12 mouse cellular contexts compared by ENCODE assay signal in the genomic region with DNA sequence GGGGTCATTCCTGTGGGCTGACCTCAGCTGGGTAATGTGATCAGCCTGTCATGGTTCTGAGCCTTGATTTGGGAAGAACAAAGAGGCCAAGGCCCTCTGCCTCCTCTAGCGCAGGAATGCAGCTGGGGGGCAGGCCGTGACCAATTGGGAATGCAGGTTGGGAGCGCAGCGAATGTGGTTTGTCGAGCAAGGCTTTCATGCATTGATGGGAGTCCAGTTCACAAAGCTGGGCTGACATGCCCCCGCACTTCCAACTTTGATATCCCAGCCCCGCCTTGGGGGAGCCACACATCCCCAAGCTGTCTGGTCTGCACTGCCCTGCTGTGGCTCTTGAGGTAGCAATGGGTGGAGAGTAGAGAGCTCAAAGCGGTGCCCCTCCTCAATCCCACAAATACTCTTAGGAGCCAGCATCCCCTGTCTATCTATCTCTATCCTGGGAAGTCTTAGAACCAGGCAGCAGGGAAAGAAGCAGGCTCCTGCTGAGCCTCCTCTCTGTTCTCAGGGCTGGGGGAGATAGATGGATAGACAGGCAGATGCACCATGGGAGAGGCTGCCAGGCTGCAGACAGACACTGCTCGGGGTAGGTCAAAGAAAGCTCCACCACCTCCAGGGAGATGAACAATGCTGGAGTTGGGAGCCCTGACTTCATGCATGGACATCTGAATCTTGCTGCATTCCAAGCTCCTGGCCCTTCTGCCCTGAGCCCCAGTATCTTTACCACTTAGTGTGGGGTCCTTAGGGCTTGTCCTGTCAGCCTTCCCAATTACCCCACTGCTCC. TPM values are rescaled to one million over a fixed set of nuclear protein-coding genes. Genes with fewer than 3 reads are reported as not detected.
DNase-seq lines count a peak whose midpoint lies in the region; ATAC-seq lines count a peak whose summit lies in the region.
"Had no signal": no experiment of that assay in that cellular context is flagged by ENCODE, and none has a peak within 500 bp of the region (broad histone marks: within the 10 kb centered on the region; RNA-seq: fewer than 3 reads in every experiment).

No protein-coding gene starts in this region.

- H3K9ac ChIP-seq in kidney, embryonic 16.5 days (replicated peaks; ENCODE audit: low read length), result no peak overlapping the region
- H3K9ac ChIP-seq in hindbrain, embryonic 16.5 days (ENCODE audit: low read depth, low read length), result no peak overlapping the region; the same call in 1 of the 2 replicates
- no peak overlapping the region for H3K9ac ChIP-seq in neural tube, embryonic 11.5 days (ENCODE audit: low read length)

- no peaks in the 10 kb centered on the region for H3K27me3 ChIP-seq in kidney, embryonic 16.5 days (ENCODE audit: insufficient read depth, low read length)
- no peaks in the 10 kb centered on the region for H3K27me3 ChIP-seq in hindbrain, embryonic 16.5 days (replicated peaks; ENCODE audit: control insufficient read depth, insufficient read depth, low read length)
- no peaks in the 10 kb centered on the region for H3K27me3 ChIP-seq in neural tube, embryonic 11.5 days (ENCODE audit: control insufficient read depth, insufficient read depth, low read length)

- peak; percentile 53 for ATAC-seq in kidney, embryonic 16.5 days (ENCODE audit: low FRiP score, low TSS enrichment)
- ATAC-seq in hindbrain, embryonic 16.5 days, result peak; percentile 40
- ATAC-seq in neural tube, embryonic 11.5 days (ENCODE audit: insufficient read depth, low FRiP score, low TSS enrichment), result peak; percentile 90
- ATAC-seq: activated CD4-positive, CD25-positive, alpha-beta regulatory T cell, adult 4 months; lung, postnatal 0 days had no signal

- no peak overlapping the region for H3K4me2 ChIP-seq in kidney, embryonic 16.5 days (replicated peaks; ENCODE audit: low read depth, low read length)
- H3K4me2 ChIP-seq in hindbrain, embryonic 16.5 days (ENCODE audit: low read length), result no peak overlapping the region
- peak overlapping the region; percentile 19; the same call in 1 of the 2 replicates for H3K4me2 ChIP-seq in neural tube, embryonic 11.5 days (ENCODE audit: low read depth)

- DNase-seq in kidney, postnatal 10 days, result no peak
- peak; percentile 88 for DNase-seq in embryo, embryonic 9.5 days (ENCODE audit: extremely low spot score)
- DNase-seq in neural tube, embryonic 11.5 days (ENCODE audit: low spot score), result peak; percentile 83
- no peak for DNase-seq in right cerebral cortex, postnatal 25 days
- no peak for DNase-seq in layer of hippocampus, postnatal 25 days (ENCODE audit: extremely low spot score in 1 of 2, low spot score in 1 of 2)
- no peak for DNase-seq in right cerebral cortex, postnatal 14 days
- DNase-seq: kidney, adult 9 months; thymus, postnatal 14 days had no signal

- no peaks in the 10 kb centered on the region for H3K9me3 ChIP-seq in kidney, embryonic 16.5 days (ENCODE audit: low read length)
- H3K9me3 ChIP-seq in hindbrain, embryonic 16.5 days (ENCODE audit: control insufficient read depth, low read length), result no peaks in the 10 kb centered on the region
- no peaks in the 10 kb centered on the region for H3K9me3 ChIP-seq in neural tube, embryonic 11.5 days (ENCODE audit: control insufficient read depth, low read length)

- no peaks in the 10 kb centered on the region for H3K36me3 ChIP-seq in kidney, embryonic 16.5 days (ENCODE audit: insufficient read depth, low read length)
- H3K36me3 ChIP-seq in hindbrain, embryonic 16.5 days (ENCODE audit: control insufficient read depth, insufficient read depth, low read length), result no peaks in the 10 kb centered on the region
- no peaks in the 10 kb centered on the region for H3K36me3 ChIP-seq in neural tube, embryonic 11.5 days (ENCODE audit: control insufficient read depth, insufficient read depth, low read length)

- peaks cover 13% of the 10 kb centered on the region for H3K4me1 ChIP-seq in kidney, embryonic 16.5 days (ENCODE audit: insufficient read depth, low read length)
- H3K4me1 ChIP-seq in hindbrain, embryonic 16.5 days (ENCODE audit: control insufficient read depth, insufficient read depth, low read depth, low read length), result no peaks in the 10 kb centered on the region; the same call in 1 of the 2 replicates
- peaks cover 13% of the 10 kb centered on the region for H3K4me1 ChIP-seq in neural tube, embryonic 11.5 days (ENCODE audit: control insufficient read depth, insufficient read depth, low read length)

- H3K27ac ChIP-seq in kidney, embryonic 16.5 days (ENCODE audit: low read length), result no peak overlapping the region
- no peak overlapping the region for H3K27ac ChIP-seq in hindbrain, embryonic 16.5 days (ENCODE audit: low read depth, low read length)
- H3K27ac ChIP-seq in neural tube, embryonic 11.5 days (ENCODE audit: low read depth, low read length), result peak overlapping the region; percentile 74

- WGBS in kidney, embryonic 16.5 days, result 25% methylated on average over 9 of the region's 9 CpGs
- WGBS in hindbrain, embryonic 16.5 days, result 9% methylated on average over 9 of the region's 9 CpGs
- 6% methylated on average over 9 of the region's 9 CpGs for WGBS in neural tube, embryonic 11.5 days

- no peak overlapping the region for H3K4me3 ChIP-seq in kidney, embryonic 16.5 days (ENCODE audit: low read length)
- H3K4me3 ChIP-seq in hindbrain, embryonic 16.5 days (ENCODE audit: low read length), result no peak overlapping the region
- H3K4me3 ChIP-seq in neural tube, embryonic 11.5 days (ENCODE audit: low read depth, low read length), result no peak overlapping the region

RNA-seq across cellular contexts. Expression of gene Cdon, which starts 48.4 kb away (rescaled TPM):
- polyA plus RNA-seq in kidney, embryonic 16.5 days (2015; fragmentation: Nextera tagmentation; extraction: Ambion mirVana), result 3.8 and 4.2 TPM in 2 replicates
- polyA plus RNA-seq in hindbrain, embryonic 16.5 days (2015; fragmentation: Nextera tagmentation; extraction: Ambion mirVana), result 2.9 and 3.7 TPM in 2 replicates
- polyA plus RNA-seq in neural tube, embryonic 11.5 days (2014; fragmentation: Nextera tagmentation; extraction: Ambion mirVana), result 8.5 and 11.5 TPM in 2 replicates
- total RNA-seq in layer of hippocampus, postnatal 25 days (2021), result 10 to 100 TPM in 1 of 2 experiments, 1 to 10 TPM in 1; 9.5 to 15.8 TPM

Comparison
In these comparisons a context has a peak if more than half of its experiments do, and no peak if none do; other contexts are left out.
1. ATAC-seq: peak in every context shown above with its lines; median percentile 90 in neural tube, embryonic 11.5 days; 53 in kidney, embryonic 16.5 days; 40 in hindbrain, embryonic 16.5 days.
2. DNase-seq: peak in embryo, embryonic 9.5 days (single experiment) and neural tube, embryonic 11.5 days (single experiment); none in kidney, postnatal 10 days (single experiment), right cerebral cortex, postnatal 25 days (single experiment), layer of hippocampus, postnatal 25 days (0 of 2) and right cerebral cortex, postnatal 14 days (single experiment).